Mouse (Mus musculus): ENCODE measurements around the gene Flt3. TPM values are rescaled to one million over a fixed set of nuclear protein-coding genes. Genes with fewer than 3 reads are reported as not detected.
A peak's percentile ranks its signal among the peaks of the same experiment; 100 is the strongest.

Flt3 gene
- total RNA-seq (2022) = 1 to 10 TPM; 6.2 to 7.4 (median 6.7) TPM

- DNase-seq (ENCODE audit: low spot score in 2 of 2) = peak; percentile 7 to 32
These were observed at the start of gene Flt3 for GRCm38 (mm10) chr5:147399843-147400504. Gene Flt3, minus strand, starts transcription at chr5:147400489.

- no peak for DNase-seq (ENCODE audit: low spot score in 2 of 2)
These were observed 48.6 kb upstream of the Flt3 start for GRCm38 (mm10) chr5:147448933-147449332.

GRCm38 (mm10) chr5:147448526-147448925 lies 48.2 kb upstream of the Flt3 start:
- no peak for DNase-seq (ENCODE audit: low spot score in 2 of 2)

GRCm38 (mm10) chr5:147445252-147445651 lies 45.0 kb upstream of the Flt3 start:
- DNase-seq (ENCODE audit: low spot score in 2 of 2) = peak in 1 of 2 experiments; percentile 33

GRCm38 (mm10) chr5:147444757-147445156 lies 44.5 kb upstream of the Flt3 start:
- DNase-seq (ENCODE audit: low spot score in 2 of 2) = no peak

GRCm38 (mm10) chr5:147444298-147444697 lies 44.0 kb upstream of the Flt3 start:
- no peak for DNase-seq (ENCODE audit: low spot score in 2 of 2)

GRCm38 (mm10) chr5:147442741-147443140 lies 42.5 kb upstream of the Flt3 start:
- no peak for DNase-seq (ENCODE audit: low spot score in 2 of 2)

- DNase-seq (ENCODE audit: low spot score in 2 of 2) = no peak
These were observed 41.7 kb upstream of the Flt3 start for GRCm38 (mm10) chr5:147441979-147442378.

- DNase-seq (ENCODE audit: low spot score in 2 of 2) = no peak
These were observed 40.8 kb upstream of the Flt3 start for GRCm38 (mm10) chr5:147440996-147441507.

GRCm38 (mm10) chr5:147436491-147436890 lies 36.2 kb upstream of the Flt3 start:
- DNase-seq (ENCODE audit: low spot score in 2 of 2) = no peak

- no peak for DNase-seq (ENCODE audit: low spot score in 2 of 2)
These were observed 35.5 kb upstream of the Flt3 start for GRCm38 (mm10) chr5:147435751-147436150.

- no peak for DNase-seq (ENCODE audit: low spot score in 2 of 2)
These were observed 34.9 kb upstream of the Flt3 start for GRCm38 (mm10) chr5:147435224-147435623.

- DNase-seq (ENCODE audit: low spot score in 2 of 2) = no peak
These were observed 32.6 kb upstream of the Flt3 start for GRCm38 (mm10) chr5:147432927-147433326.

- DNase-seq (ENCODE audit: low spot score in 2 of 2) = peak; percentile 36 to 70
These were observed 30.9 kb upstream of the Flt3 start for GRCm38 (mm10) chr5:147430936-147431839.

GRCm38 (mm10) chr5:147430361-147430935 lies 30.2 kb upstream of the Flt3 start:
- DNase-seq (ENCODE audit: low spot score in 2 of 2) = peak; percentile 31 to 41

GRCm38 (mm10) chr5:147429535-147430305 lies 29.4 kb upstream of the Flt3 start, which contains the start of gene Pan3:
Gene Pan3, plus strand, starts transcription at chr5:147430161.
- DNase-seq (ENCODE audit: low spot score in 2 of 2) = peak; percentile 92 to 95

- DNase-seq (ENCODE audit: low spot score in 2 of 2) = no peak
These were observed 25.9 kb upstream of the Flt3 start for GRCm38 (mm10) chr5:147426048-147426805.

- DNase-seq (ENCODE audit: low spot score in 2 of 2) = no peak
These were observed 23.3 kb upstream of the Flt3 start for GRCm38 (mm10) chr5:147423612-147424011.

GRCm38 (mm10) chr5:147418394-147419121 lies 18.3 kb upstream of the Flt3 start:
- no peak for DNase-seq (ENCODE audit: low spot score in 2 of 2)

GRCm38 (mm10) chr5:147417986-147418385 lies 17.7 kb upstream of the Flt3 start:
- no peak for DNase-seq (ENCODE audit: low spot score in 2 of 2)
